Mouse (Mus musculus): ENCODE results near the gene Rd3.

DNA sequence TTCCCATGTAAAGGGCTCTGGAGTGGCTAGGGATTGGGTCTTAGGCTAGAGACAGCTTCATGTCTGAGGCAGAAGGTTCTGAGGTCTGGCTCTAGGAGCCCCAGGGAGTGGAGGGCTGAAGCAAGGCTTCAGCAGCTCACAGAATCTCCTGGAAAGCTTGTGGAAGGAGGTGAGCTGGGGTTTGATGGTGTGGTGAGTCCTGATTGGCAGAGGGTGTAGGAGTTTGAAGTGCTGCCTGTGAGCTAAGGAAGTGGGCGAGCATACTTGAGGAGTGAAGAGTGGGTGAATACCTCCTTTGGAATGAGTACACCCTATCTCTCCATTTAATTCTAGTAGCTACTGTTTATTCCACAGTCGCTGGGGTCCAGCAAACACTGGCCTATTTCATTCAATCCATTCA is 26.6 kb upstream of the Rd3 start:
- TF ChIP-seq EP300 (IDR thresholded peaks at IDR 0.05; ENCODE audit: low read depth) = no peak
- no peak for TF ChIP-seq CTCF (IDR thresholded peaks at IDR 0.05; ENCODE audit: low read depth)

Data from liver, embryonic 14.5 days (tissue).